Mouse (Mus musculus) layer of hippocampus, postnatal 36 days (tissue): ENCODE measurements around the gene Adam8. TPM values are rescaled to one million over a fixed set of nuclear protein-coding genes. Genes with fewer than 3 reads are reported as not detected.

ENCODE experiments used
- DNase-seq, 2 experiments: peaks; one replicate each; pipeline ENCODE4 v3.0.0; 2022
- total RNA-seq, 2 experiments: library from RNA; stranded (reverse); gene quantifications; 2 replicates each; pipeline ENCODE4 v1.2.3; 2021

The Adam8 gene
- total RNA-seq, 2 experiments from 2014 or later: 5.7 to 6.9 TPM

- DNase-seq: peak; percentile 89 to 91
Measured at GRCm38 (mm10) chr7:139978278-139978892, 14.0 kb downstream of the Adam8 start, which contains the start of gene 6430531B16Rik. 6430531B16Rik (minus strand) TSS chr7:139978755.

DNA sequence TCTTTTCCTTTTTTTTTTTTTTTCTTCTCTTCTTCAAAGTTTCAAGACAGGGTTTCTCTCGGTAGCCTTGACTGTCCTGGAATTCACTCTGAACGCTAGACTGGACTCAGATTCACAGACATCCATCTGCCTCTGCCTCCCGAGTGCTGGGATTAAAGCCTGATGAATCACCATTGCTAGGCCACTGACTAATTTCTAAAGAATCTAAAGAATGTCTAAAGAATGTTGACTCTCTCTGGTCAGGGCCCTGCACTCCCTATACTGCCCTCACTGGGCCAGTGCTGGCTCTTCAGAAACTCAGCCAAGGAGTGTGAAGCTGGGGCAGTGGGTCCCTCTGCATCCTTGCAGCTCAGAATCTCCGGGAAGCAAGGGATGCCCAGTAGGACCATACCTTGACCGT, 16.9 kb downstream of the Adam8 start:
- no peak for DNase-seq

DNA sequence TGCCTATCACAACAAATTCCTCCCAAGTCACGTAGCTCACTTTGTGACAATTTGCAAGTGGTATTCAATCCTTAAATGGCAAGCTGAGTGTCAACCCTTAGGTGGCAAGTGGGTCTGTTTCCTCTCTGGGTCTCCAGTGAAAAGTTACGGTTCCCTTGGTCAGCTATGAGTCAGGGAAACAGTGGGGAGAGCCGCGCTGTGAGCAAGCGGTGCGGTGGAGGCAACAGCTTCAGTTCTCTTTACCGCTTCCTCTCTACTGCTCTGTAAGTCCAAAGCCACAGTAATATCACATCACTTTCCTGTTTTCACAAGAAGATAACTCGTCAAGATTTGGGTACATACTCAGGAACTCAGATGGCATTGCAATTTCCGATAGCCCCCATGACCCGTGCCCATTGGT, 18.1 kb downstream of the Adam8 start:
- no peak for DNase-seq

- DNase-seq: no peak
Measured at GRCm38 (mm10) chr7:139972923-139973331, 19.4 kb downstream of the Adam8 start.

GRCm38 (mm10) chr7:139971436-139971835, 20.9 kb downstream of the Adam8 start:
- no peak for DNase-seq

- no peak for DNase-seq
Measured at GRCm38 (mm10) chr7:139970979-139971378, 21.4 kb downstream of the Adam8 start.

- no peak for DNase-seq
Measured at GRCm38 (mm10) chr7:139970216-139970919, 22.0 kb downstream of the Adam8 start.

DNA sequence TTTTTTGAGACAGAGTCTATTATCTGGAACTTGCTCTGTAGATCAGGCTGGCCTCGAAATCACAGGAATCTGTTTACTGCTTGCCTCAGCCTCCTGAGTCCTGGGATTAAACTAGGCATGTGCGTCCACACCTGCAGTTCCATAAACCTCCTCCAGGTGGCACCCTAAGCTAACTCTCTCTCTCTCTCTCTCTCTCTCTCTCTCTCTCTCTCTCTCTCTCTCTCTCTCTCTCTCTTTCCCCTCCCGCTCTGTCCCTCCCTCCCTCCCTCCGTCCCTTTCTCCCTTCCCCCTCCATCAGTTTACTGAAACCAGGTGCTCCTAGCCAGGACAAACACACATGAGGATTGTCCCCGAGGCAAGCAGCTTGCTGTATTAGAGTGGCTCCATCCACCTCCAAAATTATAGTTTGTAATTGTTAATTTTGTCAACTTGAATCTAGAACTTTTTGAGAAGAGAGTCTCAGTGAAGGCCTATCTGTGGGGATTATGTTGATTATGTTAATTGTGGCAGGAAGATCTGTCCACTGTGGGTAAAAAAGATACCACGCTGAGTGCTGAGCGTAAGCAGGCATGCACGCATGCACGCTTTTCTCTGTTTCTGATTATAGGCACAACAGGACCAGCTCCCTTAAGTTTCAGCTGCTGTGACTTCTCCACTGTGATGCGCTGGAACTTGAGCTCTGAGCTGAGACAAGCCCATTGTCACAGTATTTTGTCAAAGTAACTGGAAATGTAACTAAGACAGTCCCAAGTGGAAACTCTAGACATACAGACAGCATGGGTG, 22.8 kb downstream of the Adam8 start:
- peak; percentile 79 to 83 for DNase-seq

GRCm38 (mm10) chr7:139968428-139968827, 23.9 kb downstream of the Adam8 start:
- no peak for DNase-seq

- DNase-seq: no peak
Measured at GRCm38 (mm10) chr7:139967175-139967574, 25.2 kb downstream of the Adam8 start.

DNA sequence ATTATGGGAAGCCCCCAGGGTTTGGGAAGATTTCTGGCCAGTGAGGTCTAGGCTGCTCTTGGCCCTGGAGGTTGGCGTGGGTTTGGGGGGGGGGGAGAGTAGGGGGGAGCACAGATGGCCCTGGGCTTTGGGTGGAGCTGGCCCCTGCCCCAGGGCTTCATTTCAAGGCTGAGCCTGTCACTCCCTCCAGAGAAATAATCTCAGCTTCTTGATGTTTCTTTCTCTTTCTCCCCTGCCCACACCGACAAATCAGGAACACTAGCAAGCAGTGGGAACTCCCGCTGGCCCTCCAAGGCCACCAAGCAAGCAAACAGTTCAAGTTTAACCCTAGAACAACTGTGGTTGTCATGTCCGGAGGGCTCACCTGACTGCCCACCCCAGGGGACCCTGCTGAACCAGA, 28.5 kb downstream of the Adam8 start:
- DNase-seq: no peak

GRCm38 (mm10) chr7:139961141-139961540, 31.2 kb downstream of the Adam8 start:
- DNase-seq: no peak

- DNase-seq: no peak
Measured at GRCm38 (mm10) chr7:139957958-139958357, 34.4 kb downstream of the Adam8 start.

GRCm38 (mm10) chr7:139957437-139957836, 34.9 kb downstream of the Adam8 start:
- no peak for DNase-seq

DNA sequence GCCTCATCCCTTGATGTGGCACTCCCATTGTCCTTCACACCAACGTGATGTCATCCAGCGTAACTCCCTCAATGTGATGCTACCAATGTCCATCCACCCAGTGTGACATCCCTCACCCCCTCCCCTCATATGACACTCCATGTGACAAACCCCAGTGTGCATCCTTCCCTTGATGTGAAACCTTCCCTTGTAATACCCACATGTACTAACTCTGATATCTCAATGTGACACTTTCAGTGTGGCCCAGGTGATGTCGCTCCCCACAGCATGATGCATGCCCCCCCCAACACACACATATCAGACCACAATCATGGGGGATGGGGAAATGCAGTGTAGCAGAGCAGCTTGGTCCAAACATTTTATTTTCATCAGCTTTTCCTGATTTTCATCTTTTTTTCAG, 35.7 kb downstream of the Adam8 start:
- DNase-seq: no peak

GRCm38 (mm10) chr7:139955505-139955904, 36.9 kb downstream of the Adam8 start:
- no peak for DNase-seq

DNA sequence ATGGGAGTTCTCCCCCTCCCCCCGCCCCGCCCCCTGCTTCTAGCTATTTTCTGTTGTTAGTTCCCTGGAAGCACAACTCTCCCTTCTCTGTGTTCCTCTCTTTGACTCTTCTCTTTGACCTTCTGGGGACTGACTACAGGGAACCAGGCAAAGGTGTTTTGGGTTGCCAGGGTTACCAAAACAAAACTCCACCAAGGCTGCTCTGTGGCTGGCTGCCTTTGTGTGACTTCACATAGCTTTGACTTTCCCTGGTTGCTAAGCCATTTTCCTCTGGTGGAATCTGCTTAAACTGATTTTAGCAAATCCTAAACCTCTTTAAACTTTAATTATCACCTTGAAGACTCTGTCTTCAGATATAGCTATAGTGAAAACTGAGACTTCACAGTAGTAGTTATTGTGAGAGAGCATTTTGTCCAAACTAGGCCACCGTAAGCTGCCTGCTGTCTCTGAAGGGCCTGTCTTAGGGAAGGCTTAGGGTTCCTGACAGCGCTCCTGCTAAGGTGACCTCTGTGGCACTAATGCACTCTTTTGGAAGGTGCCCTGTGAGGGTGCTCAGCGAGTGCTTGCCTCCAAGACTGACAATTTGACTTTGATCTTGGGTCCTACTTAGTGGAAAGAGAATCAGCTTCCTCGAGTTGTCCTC, 40.2 kb downstream of the Adam8 start:
- no peak for DNase-seq

GRCm38 (mm10) chr7:139951079-139951478, 41.3 kb downstream of the Adam8 start:
- no peak for DNase-seq

GRCm38 (mm10) chr7:139950283-139950971, 41.9 kb downstream of the Adam8 start:
- no peak for DNase-seq

- DNase-seq: no peak
Measured at GRCm38 (mm10) chr7:139949893-139950282, 42.5 kb downstream of the Adam8 start.

DNA sequence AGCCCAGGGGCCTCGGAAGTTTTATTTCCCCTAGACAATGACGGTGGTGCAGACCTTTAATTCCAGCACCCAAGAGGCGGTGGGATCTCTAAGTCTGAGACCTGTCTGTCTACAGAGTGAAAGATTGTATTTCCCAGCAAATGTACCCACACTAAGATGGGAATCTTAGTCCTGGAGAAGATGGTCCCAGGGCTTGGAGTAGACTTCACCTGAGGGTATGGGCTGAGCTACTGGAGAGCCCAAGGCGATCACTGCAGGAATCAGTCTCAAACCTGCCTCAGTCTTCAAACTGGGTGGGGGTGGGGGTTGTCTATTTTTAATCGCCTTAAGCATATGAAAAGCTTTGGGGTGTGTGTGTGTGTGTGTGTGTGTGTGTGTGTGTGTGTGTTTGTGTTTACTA, 46.3 kb downstream of the Adam8 start:
- DNase-seq: no peak

GRCm38 (mm10) chr7:139945516-139945915, 46.8 kb downstream of the Adam8 start:
- no peak for DNase-seq
